Mouse (Mus musculus): ENCODE results near the gene Lrrc14b. TPM values are rescaled to one million over a fixed set of nuclear protein-coding genes. Genes with fewer than 3 reads are reported as not detected.

The Lrrc14b gene
- total RNA-seq (2021), result 0.15 and 0.19 TPM in 2 replicates
- long read RNA-seq, experiment 1, result 0 reads
- long read RNA-seq, experiment 2, result 0 reads

DNA sequence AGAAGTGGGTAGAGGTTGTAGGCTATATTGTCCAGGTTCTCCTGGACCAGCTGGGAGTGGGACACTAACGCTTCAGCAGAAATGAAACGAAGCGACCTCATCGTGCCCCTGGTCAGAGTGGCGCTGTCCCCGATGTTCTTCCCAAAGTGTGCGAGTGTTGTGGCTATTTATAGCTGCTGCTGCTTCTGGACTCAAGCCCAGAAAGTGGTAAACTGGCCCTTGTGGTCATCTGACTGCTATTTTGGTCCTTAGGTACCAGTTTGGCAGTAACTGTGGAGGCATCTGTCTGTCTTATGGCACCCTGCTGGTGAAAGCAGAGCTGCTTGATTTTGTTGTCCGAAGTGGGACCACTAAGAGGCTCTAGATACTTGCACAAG, at the start of gene Lrrc14b:
TSS of gene Lrrc14b (minus strand) at position 147 of the 377 bp plus-strand sequence.
- DNase-seq, result peak; percentile 60

- peak; percentile 77 for DNase-seq
Measured at GRCm38 (mm10) chr13:74399298-74399839, 35.6 kb upstream of the Lrrc14b start, which contains the start of gene Ftl1-ps1. TSS of gene Ftl1-ps1 (plus strand) at chr13:74399694.

DNA sequence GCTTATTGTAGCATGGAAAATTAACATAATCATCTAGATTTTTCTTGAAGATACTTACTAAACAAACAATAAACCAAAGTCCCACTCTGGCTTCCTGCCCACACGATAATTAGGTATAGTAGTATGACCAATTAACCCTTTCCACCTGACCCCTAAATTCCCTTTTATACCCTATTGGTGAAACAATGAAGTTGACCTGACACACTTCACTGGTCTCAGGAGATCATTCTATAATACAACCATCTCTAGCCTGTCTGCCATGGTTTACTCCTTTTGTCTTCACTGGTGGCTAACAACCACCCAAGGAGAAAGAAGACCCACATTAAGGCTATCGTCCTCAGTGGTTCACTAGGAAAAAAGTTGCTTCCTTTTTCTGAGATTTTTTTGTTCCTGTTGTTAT, 27.4 kb upstream of the Lrrc14b start:
- no peak for DNase-seq

GRCm38 (mm10) chr13:74390371-74390990, 26.7 kb upstream of the Lrrc14b start, which contains the start of gene Zfp72:
TSS of gene Zfp72 (minus strand) at chr13:74390836.
- DNase-seq, result peak; percentile 86

DNA sequence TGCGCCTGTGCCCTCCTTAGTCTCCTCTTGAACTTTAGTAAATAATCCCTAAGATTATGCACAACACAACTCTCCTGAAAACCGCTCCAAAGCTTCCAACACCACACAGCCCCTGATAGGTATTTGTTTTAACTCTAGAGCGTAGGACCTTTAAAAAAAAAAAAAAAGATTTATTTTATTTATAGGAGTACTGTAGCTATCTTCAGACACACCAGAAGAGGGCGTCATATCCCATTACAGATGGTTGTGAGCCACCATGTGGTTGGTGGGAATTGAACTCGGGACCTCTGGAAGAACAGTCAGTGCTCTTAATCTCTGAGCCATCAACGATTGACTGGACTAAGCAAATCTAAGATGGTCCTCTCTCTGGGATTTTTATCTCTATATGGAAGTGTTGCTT, 25.9 kb upstream of the Lrrc14b start:
- DNase-seq, result no peak

DNA sequence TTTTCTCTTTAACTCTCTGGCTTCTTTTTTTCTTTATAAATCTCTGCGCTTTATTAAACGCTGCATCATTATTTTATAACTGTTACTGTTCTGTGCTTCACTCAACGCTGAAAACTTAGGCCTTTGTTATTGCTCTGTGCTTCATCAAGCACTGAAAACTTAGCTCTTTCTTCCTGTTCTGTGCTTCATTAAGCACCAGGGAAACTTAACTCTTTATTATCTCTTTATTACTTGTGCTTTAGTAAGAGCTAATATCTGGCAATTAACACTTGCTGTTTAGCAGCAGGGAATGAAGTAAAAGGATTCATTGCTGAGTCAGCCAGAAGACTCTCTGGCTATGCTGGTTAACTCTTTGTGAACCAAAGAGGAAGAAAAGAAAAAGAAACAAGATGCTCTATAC, 18.5 kb upstream of the Lrrc14b start:
- DNase-seq, result no peak

DNA sequence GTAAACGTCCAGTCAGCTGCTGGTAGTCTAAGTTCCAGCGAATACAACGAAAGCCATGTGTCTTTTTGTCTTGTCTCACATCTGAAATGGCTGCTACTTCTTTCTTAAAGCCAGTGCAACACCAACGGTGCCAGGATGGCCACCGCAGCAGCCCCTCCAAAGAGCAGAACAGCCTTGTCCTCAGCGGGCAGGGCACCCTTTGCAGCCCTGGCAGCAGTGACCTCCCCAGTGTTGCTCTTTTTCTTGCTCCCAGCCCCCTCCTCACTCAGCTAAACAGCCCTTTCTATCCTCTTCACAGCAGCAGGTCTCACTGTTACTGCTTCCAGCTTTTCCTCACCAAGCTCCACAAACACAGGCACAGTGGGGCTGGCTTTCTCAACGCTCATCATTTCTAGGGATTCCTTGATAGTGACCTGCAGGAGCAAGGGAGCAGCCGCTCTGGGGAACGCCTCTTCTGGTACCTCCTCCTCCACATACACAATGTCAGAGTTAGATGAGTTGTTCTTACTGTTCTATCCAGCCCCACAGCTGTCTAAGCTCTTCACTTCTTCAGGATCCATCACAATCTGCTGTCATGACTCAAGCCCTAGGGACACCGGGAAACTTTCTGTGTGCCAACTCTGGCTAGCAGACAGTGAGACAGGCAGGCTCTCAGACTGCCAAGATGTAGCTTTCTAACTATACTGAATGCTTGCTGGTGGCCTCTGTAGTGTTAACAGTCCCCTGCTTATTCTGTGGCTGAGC, 17.9 kb upstream of the Lrrc14b start:
- peak; percentile 7 for DNase-seq

GRCm38 (mm10) chr13:74363176-74363858, 488 bp downstream of the Lrrc14b start:
- DNase-seq, result no peak

DNA sequence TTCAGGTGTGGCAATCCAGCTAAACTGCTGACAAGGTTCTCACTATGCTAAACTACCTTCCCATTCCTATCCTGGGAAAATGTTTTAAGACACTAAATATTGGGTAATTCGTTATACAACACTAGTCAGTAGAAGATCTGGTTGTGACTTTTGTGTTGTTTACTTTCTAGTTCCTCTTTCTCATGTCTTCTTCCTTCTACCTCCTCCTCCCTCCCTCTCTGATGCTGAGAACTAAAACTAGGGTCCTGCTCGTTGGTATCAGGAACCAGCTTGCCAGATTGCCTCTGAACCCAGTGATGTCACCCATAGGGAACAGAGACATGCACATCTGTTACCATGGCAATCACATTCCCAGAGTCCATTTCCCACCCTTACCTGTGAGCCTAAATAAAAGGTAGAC, 1.6 kb downstream of the Lrrc14b start:
- no peak for DNase-seq

DNA sequence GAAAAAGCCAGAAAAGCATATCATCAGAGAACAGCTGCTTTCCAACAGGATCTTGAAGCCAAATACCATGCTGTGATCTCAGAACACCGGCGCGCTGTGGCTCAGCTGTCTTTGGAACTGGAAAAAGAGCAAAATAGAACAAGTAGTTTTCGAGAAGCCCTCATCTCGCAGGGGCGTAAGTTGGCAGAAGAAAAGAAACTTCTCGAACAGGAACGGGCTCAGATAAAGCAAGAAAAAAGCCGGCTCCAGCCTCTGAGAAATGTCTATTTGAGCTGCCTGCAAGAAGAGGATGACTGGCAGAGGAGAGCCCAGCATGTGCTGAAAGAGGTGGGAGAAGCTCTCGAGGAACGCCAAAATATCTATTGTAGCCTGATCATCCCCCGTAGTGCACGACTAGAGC, 7.3 kb downstream of the Lrrc14b start:
- no peak for DNase-seq

GRCm38 (mm10) chr13:74350435-74350906, 13.3 kb downstream of the Lrrc14b start:
- DNase-seq, result no peak

DNA sequence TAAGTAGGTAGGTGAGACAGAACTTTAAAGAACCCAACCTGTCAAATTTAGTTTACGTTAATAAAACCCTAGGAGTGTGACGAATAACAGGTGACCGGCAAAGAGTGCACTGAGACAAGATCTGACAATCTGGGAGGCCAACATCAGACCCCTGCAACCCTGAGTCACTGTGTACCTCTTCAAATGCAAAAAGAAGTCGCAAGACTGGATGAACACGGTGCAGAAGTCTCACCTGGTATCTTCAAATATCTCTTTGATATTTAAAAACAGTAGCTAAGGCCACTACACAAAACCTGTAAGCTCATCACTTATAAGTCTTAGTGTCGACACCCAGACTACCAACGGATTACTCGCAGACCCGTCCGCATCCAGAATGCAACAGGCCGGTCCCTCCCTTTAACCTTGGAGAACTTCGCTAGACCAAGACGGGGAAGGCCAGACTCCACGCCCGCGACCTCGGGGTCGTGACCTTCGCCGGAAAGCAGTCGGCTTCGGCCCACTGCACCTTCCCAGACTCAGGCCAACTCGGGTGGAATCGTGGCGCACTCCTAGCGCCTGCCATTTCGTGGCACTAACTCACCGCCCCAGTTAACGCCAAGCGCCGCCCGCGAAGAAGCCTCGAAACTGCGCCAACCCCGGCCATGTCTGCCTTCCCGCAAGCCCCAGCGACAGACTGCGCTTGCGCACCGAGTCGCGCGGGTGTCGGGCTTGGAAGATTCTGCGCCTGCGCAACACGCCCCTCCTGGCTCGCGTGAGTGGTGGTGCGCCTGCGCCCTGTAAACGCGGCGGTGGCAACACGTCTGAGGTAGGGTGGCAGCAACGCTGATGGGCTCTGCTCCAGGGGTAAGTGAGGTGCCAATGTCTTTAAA, 14.0 kb downstream of the Lrrc14b start, which contains the start of the genes Sdha and Ccdc127:
TSS of gene Sdha (minus strand) at position 715 of the 869 bp plus-strand sequence.
TSS of gene Ccdc127 (plus strand) at position 744 of the 869 bp plus-strand sequence.
- DNase-seq, result peak; percentile 98

GRCm38 (mm10) chr13:74341036-74341435, 22.8 kb downstream of the Lrrc14b start:
- peak; percentile 67 for DNase-seq

- DNase-seq, result no peak
Measured at GRCm38 (mm10) chr13:74329321-74329720, 34.5 kb downstream of the Lrrc14b start.

GRCm38 (mm10) chr13:74317170-74317849, 46.5 kb downstream of the Lrrc14b start, which contains the start of gene Pdcd6:
TSS of gene Pdcd6 (minus strand) at chr13:74317580.
- peak; percentile 97 for DNase-seq

- no peak for DNase-seq
Measured at GRCm38 (mm10) chr13:74316789-74317169, 47.0 kb downstream of the Lrrc14b start.

DNA sequence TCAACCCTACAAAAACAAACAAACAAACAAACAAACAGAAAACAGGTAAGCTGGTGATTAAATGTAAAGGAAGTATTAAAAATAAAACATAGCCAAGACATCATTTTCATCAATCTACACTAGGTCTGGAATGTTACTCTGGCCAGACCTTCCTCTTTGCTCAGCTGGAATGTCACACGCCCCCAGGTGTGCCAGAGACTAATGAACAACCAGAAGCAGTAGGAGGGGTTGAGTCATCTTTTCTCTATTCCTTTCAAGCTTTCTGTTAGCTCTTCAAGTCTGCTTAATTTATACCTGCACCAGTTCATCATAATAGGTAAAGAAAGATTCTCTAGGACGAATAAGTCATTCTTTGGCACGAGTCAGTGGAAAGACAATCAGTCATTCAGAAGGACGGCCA, 47.4 kb downstream of the Lrrc14b start:
- no peak for DNase-seq

DNA sequence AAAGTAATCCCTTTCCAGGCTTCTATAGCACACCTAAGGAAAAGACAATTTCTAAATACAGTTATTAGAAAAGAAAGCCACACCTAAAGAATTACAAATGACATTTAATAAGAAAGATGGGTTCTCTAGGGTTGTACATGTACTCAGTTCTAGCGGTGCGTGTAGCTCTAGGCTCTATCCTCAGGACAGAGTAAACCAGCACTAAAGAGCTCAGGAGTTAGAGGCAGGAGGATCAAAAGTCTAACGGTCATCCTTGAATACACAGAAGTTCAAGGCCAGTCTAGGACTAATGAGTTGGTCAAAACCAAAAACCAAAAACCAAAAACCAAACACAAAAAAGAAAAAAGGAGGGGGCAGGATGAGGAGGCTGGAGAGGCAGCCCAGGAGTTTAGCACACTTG, 49.2 kb downstream of the Lrrc14b start:
- no peak for DNase-seq
